In genomic region chr5:148976876-148977275, GRCm38 (mm10) we compare ENCODE assay signal across 15 mouse cellular contexts. TPM values are rescaled to one million over a fixed set of nuclear protein-coding genes. Genes with fewer than 3 reads are reported as not detected.
A peak's percentile ranks its signal among the peaks of the same experiment; 100 is the strongest.
DNase-seq lines count a peak whose midpoint lies in the region; ATAC-seq and TF ChIP-seq lines count a peak whose summit lies in the region.
"Had no signal": no experiment of that assay in that cellular context is flagged by ENCODE, and none has a peak within 500 bp of the region (broad histone marks: within the 10 kb centered on the region; RNA-seq: fewer than 3 reads in every experiment).

No protein-coding gene starts in this region.

- no peak overlapping the region for H3K4me3 ChIP-seq in liver, embryonic 11.5 days (ENCODE audit: low read depth, low read length)
- no peak overlapping the region for H3K4me3 ChIP-seq in myocyte
- H3K4me3 ChIP-seq: layer of hippocampus, adult 2 months had no signal

- no peaks in the 10 kb centered on the region for H3K9me3 ChIP-seq in liver, embryonic 11.5 days (ENCODE audit: control insufficient read depth, low read length)

- TF ChIP-seq POLR2A in myocyte (IDR thresholded peaks at IDR 0.05; ENCODE audit: insufficient read length, low read depth), result no peak

- H3K9ac ChIP-seq in liver, embryonic 11.5 days (ENCODE audit: low read depth, low read length), result no peak overlapping the region
- H3K9ac ChIP-seq: lung, embryonic 14.5 days had no signal

- peaks cover 17% of the 10 kb centered on the region for H3K4me1 ChIP-seq in liver, embryonic 11.5 days (replicated peaks; ENCODE audit: control insufficient read depth, insufficient read depth, low read length)

- H3ac ChIP-seq in myocyte (ENCODE audit: control insufficient read depth, insufficient read length), result no peak overlapping the region

- no peak for DNase-seq in liver, embryonic 11.5 days (ENCODE audit: low spot score)
- no peak for DNase-seq in liver
- peak; percentile 97 for DNase-seq in thymus, postnatal 0 days (ENCODE audit: low spot score)
- no peak for DNase-seq in layer of hippocampus, adult 11-12 months (ENCODE audit: low spot score)
- no peak for DNase-seq in adrenal gland, adult 8-10 months
- DNase-seq in embryo, embryonic 9.5 days (ENCODE audit: extremely low spot score), result no peak
- DNase-seq: cerebellum, adult 18-20 months had no signal

- ATAC-seq in liver, embryonic 11.5 days (replicated peaks; ENCODE audit: low FRiP score), result no peak
- ATAC-seq in activated CD4-positive, CD25-positive, alpha-beta regulatory T cell, adult 4 months, result peak; percentile 92
- ATAC-seq: midbrain, embryonic 16.5 days had no signal

- H3K4me2 ChIP-seq in liver, embryonic 11.5 days, result no peak overlapping the region
- H3K4me2 ChIP-seq in myocyte (ENCODE audit: low read depth), result no peak overlapping the region
- H3K4me2 ChIP-seq: lung, embryonic 14.5 days had no signal

- WGBS in liver, embryonic 11.5 days, result 72% methylated on average over 8 of the region's 8 CpGs

- no peaks in the 10 kb centered on the region for H3K27me3 ChIP-seq in liver, embryonic 11.5 days (replicated peaks; ENCODE audit: control insufficient read depth, insufficient read depth, low read length)
- no peaks in the 10 kb centered on the region for H3K27me3 ChIP-seq in myocyte (ENCODE audit: control insufficient read depth, insufficient read depth, insufficient read length)

- H3K27ac ChIP-seq in liver, embryonic 11.5 days (ENCODE audit: low read depth, low read length), result peak overlapping the region; percentile 84; the same call in 1 of the 2 replicates

- H3K36me3 ChIP-seq in liver, embryonic 11.5 days (ENCODE audit: control insufficient read depth, insufficient read depth, low read length), result no peaks in the 10 kb centered on the region
- H3K36me3 ChIP-seq in myocyte (ENCODE audit: control insufficient read depth, insufficient read depth), result no peaks in the 10 kb centered on the region

- no peaks in the 10 kb centered on the region for H3K79me2 ChIP-seq in myocyte (ENCODE audit: control insufficient read depth, insufficient read depth)

TF ChIP-seq in myocyte, 11 proteins besides CTCF, POLR2A, EP300 and RAD21:
- TF ChIP-seq MYOG (IDR thresholded peaks at IDR 0.05; ENCODE audit: control insufficient read depth in 1 of 3, insufficient read depth in 1 of 3, insufficient read length in 2 of 3, low read depth in 2 of 3) (peak in 1 of 3 experiments; percentile 38), SRF (IDR thresholded peaks at IDR 0.05; ENCODE audit: control insufficient read depth, insufficient read length, low read depth) (no peak), POLR2AphosphoS2 (IDR thresholded peaks at IDR 0.05; ENCODE audit: insufficient read length, low read depth) (peak; percentile 14), MYOD1 (IDR thresholded peaks at IDR 0.05; ENCODE audit: control insufficient read depth in 1 of 3, insufficient read length in 2 of 3, low read depth in 2 of 3) (peak in 1 of 3 experiments; percentile 3)
TF ChIP-seq in myocyte: peak in this region for 3.

RNA-seq across cellular contexts. Expression of gene Gm42791, which starts 18.1 kb away (rescaled TPM):
- not detected in 2 replicates for polyA plus RNA-seq in liver, embryonic 11.5 days (2014; fragmentation: Nextera tagmentation; extraction: Ambion mirVana)
- polyA plus RNA-seq in activated CD4-positive, CD25-positive, alpha-beta regulatory T cell, adult 4 months (2017; shearing (Covaris generic)), result not detected
- polyA plus RNA-seq in myocyte (2012; fragmentation: generic; extraction: Trizol), result 0.11 TPM
- polyA plus RNA-seq in thymus, postnatal 0 days (2015; fragmentation: Nextera tagmentation; extraction: Ambion mirVana), result 0.79 TPM in 1 of 2 replicates, not detected in the other
- 1 to 10 TPM; 1.7 to 6.9 (median 5.2) TPM for total RNA-seq in adrenal gland, adult 8-10 months (2022)
- polyA plus RNA-seq: embryonic facial prominence, embryonic 11.5 days; forebrain, embryonic 11.5 days; urinary bladder, adult 2 months had no signal

RNA-seq across cellular contexts. Expression of gene Katnal1, which starts 47.8 kb away (rescaled TPM):
- 18.9 and 19.5 TPM in 2 replicates for polyA plus RNA-seq in liver, embryonic 11.5 days (2014; fragmentation: Nextera tagmentation; extraction: Ambion mirVana)
- 1 to 10 TPM; 2.9 to 4.3 TPM for polyA plus RNA-seq in activated CD4-positive, CD25-positive, alpha-beta regulatory T cell, adult 4 months (2017; shearing (Covaris generic))
- polyA plus RNA-seq in myocyte (2012; fragmentation: generic; extraction: Trizol), result 7.6 TPM
- 6.7 and 6.8 TPM in 2 replicates for polyA plus RNA-seq in thymus, postnatal 0 days (2015; fragmentation: Nextera tagmentation; extraction: Ambion mirVana)
- total RNA-seq in adrenal gland, adult 8-10 months (2022), result 10 to 100 TPM in 3 of 4 experiments, 1 to 10 TPM in 1; 9.6 to 19.8 (median 13.2) TPM
